Mouse (Mus musculus): ENCODE results near the gene Gdpd3. TPM values are rescaled to one million over a fixed set of nuclear protein-coding genes. Genes with fewer than 3 reads are reported as not detected.

The Gdpd3 gene
- total and polyA plus RNA-seq, 3 experiments = 1.3 to 1.6 (median 1.5) TPM

DNA sequence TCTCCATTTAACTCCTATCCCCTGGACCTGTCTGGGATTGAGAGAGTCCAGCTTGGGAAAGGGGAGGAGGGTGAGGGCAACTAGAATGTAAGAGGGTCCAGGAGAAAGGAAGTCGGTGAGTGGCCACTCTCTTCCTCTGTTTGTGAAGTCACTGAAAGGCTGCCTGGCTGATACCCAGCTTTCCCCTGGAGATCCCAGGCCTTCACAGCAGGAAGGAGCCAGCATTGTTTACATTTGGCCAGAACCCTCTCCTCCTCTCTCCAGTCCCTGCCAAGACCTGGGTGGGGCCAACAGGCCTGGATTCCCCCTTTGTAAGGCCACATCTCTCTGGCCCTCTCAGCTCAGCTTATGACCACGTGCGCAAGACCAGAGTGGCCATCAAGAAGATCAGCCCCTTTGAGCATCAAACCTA, 5.7 kb upstream of the Gdpd3 start:
- H3K4me1 ChIP-seq (ENCODE audit: control insufficient read depth in 1 of 2, insufficient read depth in 2 of 2) = peaks cover 8 to 44% of the 10 kb centered on the region in 2 experiments
- H3K4me3 ChIP-seq (replicated peaks in 1 of 3; ENCODE audit: low read depth in 2 of 3, low read length in 2 of 3, poor library complexity in 1 of 3) = peak overlapping the region; percentile 71 to 77 (median 75)
- H3K27ac ChIP-seq (ENCODE audit: insufficient read depth, low read depth) = no peak overlapping the region
- no peaks in the 10 kb centered on the region for H3K27me3 ChIP-seq (replicated peaks)
- dilution Hi-C loops (cut with MboI; ENCODE audit: extremely low pct_ligation_motif_present, extremely low pct_unique_long_range_greater_than_20kb, low sequenced_read_pairs) (no loop called here), in situ Hi-C loops (cut with MboI; ENCODE audit: low pct_ligation_motif_present, low pct_unique_long_range_greater_than_20kb, low sequenced_read_pairs) (no loop called here)
- H3K79me2 ChIP-seq (replicated peaks; ENCODE audit: control insufficient read depth, extremely low read depth, insufficient read depth, poor library complexity, severe bottlenecking) = no peaks in the 10 kb centered on the region
- peak overlapping the region; percentile 88; the same call in 1 of the 2 replicates for H3K4me2 ChIP-seq (ENCODE audit: insufficient read depth, low read depth, poor library complexity, severe bottlenecking)
- DNase-seq (ENCODE audit: extremely low read depth) = no peak
- peak overlapping the region; percentile 50; the same call in 1 of the 2 replicates for H3K9ac ChIP-seq (ENCODE audit: insufficient read depth, low read depth)
- H3K9me3 ChIP-seq (replicated peaks; ENCODE audit: low read length) = no peaks in the 10 kb centered on the region
- H3K36me3 ChIP-seq (replicated peaks in 1 of 2; ENCODE audit: control insufficient read depth in 1 of 2, insufficient read depth in 1 of 2, low read length in 1 of 2) = peaks cover 21 to 36% of the 10 kb centered on the region in 2 experiments
- no peak for TF ChIP-seq POLR2A (IDR thresholded peaks at IDR 0.05; ENCODE audit: low read depth, low read length)
- no peak for TF ChIP-seq ETS1 (conservative IDR thresholded peaks at IDR 0.05; ENCODE audit: low read depth, low read length)
- no peak for TF ChIP-seq MAFK (IDR thresholded peaks at IDR 0.05; ENCODE audit: insufficient replicate concordance, low read length)
- TF ChIP-seq ZNF384 (IDR thresholded peaks at IDR 0.05; ENCODE audit: low read depth, low read length) = no peak
- TF ChIP-seq RCOR1 (conservative IDR thresholded peaks at IDR 0.05; ENCODE audit: low read depth, low read length) = no peak
- TF ChIP-seq JUN (IDR thresholded peaks at IDR 0.05; ENCODE audit: insufficient read depth, low read depth, low read length) = no peak
- no peak for TF ChIP-seq USF1 (IDR thresholded peaks at IDR 0.05; ENCODE audit: low read depth, low read length)
- no peak for TF ChIP-seq ELF1 (IDR thresholded peaks at IDR 0.05; ENCODE audit: low read depth, low read length)
- TF ChIP-seq MAX (IDR thresholded peaks at IDR 0.05; ENCODE audit: low read length) = no peak

DNA sequence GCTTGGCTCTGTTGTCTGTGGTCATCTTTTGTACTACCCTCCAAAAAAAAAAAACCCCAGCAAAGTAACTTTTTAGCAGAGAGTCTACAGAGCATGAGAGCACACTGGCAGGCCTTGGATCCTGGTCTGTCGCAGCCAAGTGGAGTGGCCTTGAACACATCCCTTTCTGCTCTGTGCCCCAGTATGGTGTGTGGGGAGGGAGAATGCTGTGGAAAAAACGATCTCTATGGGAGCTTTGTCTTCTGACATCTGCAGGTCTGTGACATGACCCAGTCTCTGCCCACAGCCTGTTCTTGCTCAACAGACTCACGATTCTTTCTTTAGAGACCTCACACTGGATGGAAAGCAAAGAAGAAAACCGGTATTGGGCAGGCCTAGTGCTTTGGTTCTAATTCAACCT, 5.2 kb upstream of the Gdpd3 start:
- TF ChIP-seq MAFK (IDR thresholded peaks at IDR 0.05; ENCODE audit: insufficient replicate concordance, low read length) (no peak), USF1 (IDR thresholded peaks at IDR 0.05; ENCODE audit: low read depth, low read length) (no peak), ELF1 (IDR thresholded peaks at IDR 0.05; ENCODE audit: low read depth, low read length) (no peak), USF2 (conservative IDR thresholded peaks at IDR 0.05; ENCODE audit: low read depth, low read length) (no peak), MAX (IDR thresholded peaks at IDR 0.05; ENCODE audit: low read length) (no peak), ZMIZ1 (IDR thresholded peaks at IDR 0.05; ENCODE audit: low read depth, low read length) (no peak)
- Histone ChIP-seq H3K9ac (ENCODE audit: insufficient read depth, low read depth) (no peak overlapping the region), H3K4me1 (ENCODE audit: control insufficient read depth in 1 of 2, insufficient read depth in 2 of 2) (peaks cover 8 to 44% of the 10 kb centered on the region in 2 experiments), H3K36me3 (replicated peaks in 1 of 2; ENCODE audit: control insufficient read depth in 1 of 2, insufficient read depth in 1 of 2, low read length in 1 of 2) (peaks cover 22 to 41% of the 10 kb centered on the region in 2 experiments), H3K27ac (ENCODE audit: insufficient read depth, low read depth) (no peak overlapping the region), H3K79me2 (replicated peaks; ENCODE audit: control insufficient read depth, extremely low read depth, insufficient read depth, poor library complexity, severe bottlenecking) (no peaks in the 10 kb centered on the region), H3K4me2 (ENCODE audit: insufficient read depth, low read depth, poor library complexity, severe bottlenecking) (no peak overlapping the region), H3K9me3 (replicated peaks; ENCODE audit: low read length) (no peaks in the 10 kb centered on the region), H3K27me3 (replicated peaks) (no peaks in the 10 kb centered on the region), H3K4me3 (replicated peaks in 1 of 3; ENCODE audit: low read depth in 2 of 3, low read length in 2 of 3, poor library complexity in 1 of 3) (no peak overlapping the region)
- dilution Hi-C loops (cut with MboI; ENCODE audit: extremely low pct_ligation_motif_present, extremely low pct_unique_long_range_greater_than_20kb, low sequenced_read_pairs) = no loop called here
- DNase-seq (ENCODE audit: extremely low read depth) = no peak
- in situ Hi-C loops (cut with MboI; ENCODE audit: low pct_ligation_motif_present, low pct_unique_long_range_greater_than_20kb, low sequenced_read_pairs) = no loop called here

DNA sequence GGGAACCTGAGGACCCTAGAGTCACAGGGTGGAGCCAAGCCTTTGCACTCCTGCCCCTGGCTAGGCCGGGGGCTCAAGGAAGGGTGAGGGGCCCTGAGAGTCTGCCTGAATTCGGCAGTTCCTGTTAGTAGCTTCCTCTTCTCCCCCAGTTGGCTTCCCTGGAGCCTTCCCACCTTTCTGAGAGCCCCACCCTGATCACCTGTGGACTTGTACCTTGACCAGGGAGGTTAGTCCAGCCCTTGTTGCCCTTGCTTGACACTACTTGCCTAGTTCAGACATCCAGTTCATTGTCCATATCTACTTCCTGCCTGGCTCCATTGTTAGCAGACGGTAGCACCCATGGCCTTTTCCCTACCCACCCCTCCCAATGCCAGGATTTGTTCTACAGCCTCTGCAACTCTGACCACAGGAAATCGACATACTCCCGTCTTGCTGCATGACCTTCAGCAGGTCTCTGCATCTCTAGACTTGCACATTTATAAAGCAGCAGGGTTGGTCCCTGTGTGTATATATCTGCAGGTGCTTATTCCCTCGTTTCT, 4.5 kb upstream of the Gdpd3 start:
- no peak for TF ChIP-seq ZNF384 (IDR thresholded peaks at IDR 0.05; ENCODE audit: low read depth, low read length)
- no peak for TF ChIP-seq POLR2AphosphoS2 (IDR thresholded peaks at IDR 0.05; ENCODE audit: low read depth, low read length)
- TF ChIP-seq TBP (conservative IDR thresholded peaks at IDR 0.05; ENCODE audit: low read depth, low read length) = no peak
- no peak for TF ChIP-seq MEF2A (IDR thresholded peaks at IDR 0.05; ENCODE audit: borderline replicate concordance, low read depth, low read length)
- no peak for TF ChIP-seq IRF4 (IDR thresholded peaks at IDR 0.05; ENCODE audit: low read depth, low read length)
- Histone ChIP-seq H3K4me2 (ENCODE audit: insufficient read depth, low read depth, poor library complexity, severe bottlenecking) (no peak overlapping the region), H3K27me3 (replicated peaks) (no peaks in the 10 kb centered on the region), H3K79me2 (replicated peaks; ENCODE audit: control insufficient read depth, extremely low read depth, insufficient read depth, poor library complexity, severe bottlenecking) (no peaks in the 10 kb centered on the region), H3K27ac (ENCODE audit: insufficient read depth, low read depth) (no peak overlapping the region), H3K9ac (ENCODE audit: insufficient read depth, low read depth) (no peak overlapping the region), H3K4me1 (ENCODE audit: control insufficient read depth in 1 of 2, insufficient read depth in 2 of 2) (peaks cover 8 to 44% of the 10 kb centered on the region in 2 experiments), H3K36me3 (replicated peaks in 1 of 2; ENCODE audit: control insufficient read depth in 1 of 2, insufficient read depth in 1 of 2, low read length in 1 of 2) (peaks cover 27 to 48% of the 10 kb centered on the region in 2 experiments), H3K4me3 (replicated peaks in 1 of 3; ENCODE audit: low read depth in 2 of 3, low read length in 2 of 3, poor library complexity in 1 of 3) (no peak overlapping the region), H3K9me3 (replicated peaks; ENCODE audit: low read length) (no peaks in the 10 kb centered on the region)
- in situ Hi-C loops (cut with MboI; ENCODE audit: low pct_ligation_motif_present, low pct_unique_long_range_greater_than_20kb, low sequenced_read_pairs) (no loop called here), dilution Hi-C loops (cut with MboI; ENCODE audit: extremely low pct_ligation_motif_present, extremely low pct_unique_long_range_greater_than_20kb, low sequenced_read_pairs) (no loop called here)
- no peak for DNase-seq (ENCODE audit: extremely low read depth)

All from CH12.LX (cell line).